Mouse (Mus musculus) bone marrow, adult 2 months (tissue): ENCODE data around the gene Zpld1.

Experiments used
- CTCF ChIP-seq: fragments of 200-500 bp; IDR thresholded peaks from 2 replicates; pipeline ENCODE4 v1.5.1; 2011; ENCODE audit warnings: low read length, control low read depth; ENCODE audit not compliant: control insufficient read depth, insufficient read depth
- POLR2A ChIP-seq: fragments of 200-500 bp; IDR thresholded peaks from 2 replicates; pipeline ENCODE4 v1.6.1; 2011; ENCODE audit warnings: low read depth, mild to moderate bottlenecking, control low read depth, low read length, borderline replicate concordance; ENCODE audit not compliant: control insufficient read depth

DNA sequence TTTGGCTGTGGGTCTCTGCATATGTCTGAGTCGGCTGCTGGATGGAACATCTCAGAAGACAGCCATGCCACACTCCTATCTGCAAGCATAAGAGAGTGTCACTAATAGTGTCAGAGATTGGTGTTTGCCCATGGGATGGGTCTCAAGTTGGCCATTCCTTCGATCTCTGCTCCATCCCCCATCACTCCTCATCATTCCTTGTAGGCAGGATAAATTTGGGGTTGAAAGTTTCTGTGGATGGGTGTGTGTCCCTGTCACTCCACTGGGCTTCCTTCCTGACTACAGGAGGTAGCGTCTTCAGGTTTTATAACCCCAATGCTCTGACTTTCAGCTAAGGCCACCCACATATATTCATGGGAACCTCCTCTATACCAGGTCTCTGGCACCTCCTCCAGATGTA is 14.3 kb upstream of the Zpld1 start:
- no peak for TF ChIP-seq CTCF
- no peak for TF ChIP-seq POLR2A
